Mouse (Mus musculus) intestine, postnatal 0 days (tissue): ENCODE measurements around the gene Tekt3. TPM values are rescaled to one million over a fixed set of nuclear protein-coding genes. Genes with fewer than 3 reads are reported as not detected.

Source experiments
- ATAC-seq: fragments of 200-750 bp; cut with Nextera tagmentation; 2 replicates; pipeline ENCODE4 v1.8.0; 2017; ENCODE audit warnings: mild to moderate bottlenecking, moderate TSS enrichment, moderate library complexity
- H3K27ac ChIP-seq: fragments of 300-500 bp; sonication (generic); 2 replicates; pipeline ENCODE4 v1.5.1; 2014; ENCODE audit warnings: mild to moderate bottlenecking, low read depth, low read length, moderate library complexity
- H3K27me3 ChIP-seq: fragments of 300-500 bp; sonication (generic); replicated peaks from 2 replicates; pipeline ENCODE4 v1.6.1; 2014; ENCODE audit warnings: low read length, mixed read lengths; ENCODE audit not compliant: control insufficient read depth, insufficient read depth
- H3K36me3 ChIP-seq: fragments of 300-500 bp; sonication (generic); 2 replicates; pipeline ENCODE4 v1.6.1; 2014; ENCODE audit warnings: mild to moderate bottlenecking, moderate library complexity; ENCODE audit not compliant: control insufficient read depth, insufficient read depth
- H3K4me1 ChIP-seq: fragments of 300-500 bp; sonication (generic); replicated peaks from 2 replicates; pipeline ENCODE4 v1.6.1; 2014; ENCODE audit warnings: antibody characterized with exemption, low read length, mixed read lengths; ENCODE audit not compliant: control insufficient read depth, insufficient read depth
- H3K4me2 ChIP-seq: fragments of 300-500 bp; sonication (generic); replicated peaks from 2 replicates; pipeline ENCODE4 v1.6.1; 2014; ENCODE audit warnings: low read depth, mild to moderate bottlenecking, moderate library complexity
- H3K4me3 ChIP-seq: fragments of 300-500 bp; sonication (generic); 2 replicates; pipeline ENCODE4 v1.5.1; 2014; ENCODE audit warnings: low read depth, low read length
- H3K9ac ChIP-seq: fragments of 300-500 bp; sonication (generic); 2 replicates; pipeline ENCODE4 v1.6.1; 2014; ENCODE audit warnings: mild to moderate bottlenecking, low read depth, low read length
- H3K9me3 ChIP-seq: fragments of 300-500 bp; sonication (generic); 2 replicates; pipeline ENCODE4 v1.6.1; 2016; ENCODE audit warnings: mixed run types; ENCODE audit not compliant: control insufficient read depth
- CTCF ChIP-seq: sonication (generic); IDR thresholded peaks from 2 replicates; pipeline ENCODE4 v1.5.1; 2016; ENCODE audit warnings: low read depth, mild to moderate bottlenecking, control low read depth, antibody characterized with exemption, moderate library complexity
- WGBS: fragments of 180-500 bp; shearing (Covaris S2); extraction: QIAGEN DNeasy Blood & Tissue Kit; methylation state at CpG from one replicate; pipeline ENCODE4 v1.1.7; 2014; 5-methylcytosine and 5-hydroxymethylcytosine counted together
- polyA plus RNA-seq: library from polyadenylated mRNA; unstranded; fragments of >200 nt; fragmentation: Nextera tagmentation; extraction: Ambion mirVana; gene quantifications from 2 replicates; pipeline ENCODE4 v1.2.1, GENCODE M21; 2015

Tekt3 gene
- polyA plus RNA-seq: not detected in 2 replicates

DNA sequence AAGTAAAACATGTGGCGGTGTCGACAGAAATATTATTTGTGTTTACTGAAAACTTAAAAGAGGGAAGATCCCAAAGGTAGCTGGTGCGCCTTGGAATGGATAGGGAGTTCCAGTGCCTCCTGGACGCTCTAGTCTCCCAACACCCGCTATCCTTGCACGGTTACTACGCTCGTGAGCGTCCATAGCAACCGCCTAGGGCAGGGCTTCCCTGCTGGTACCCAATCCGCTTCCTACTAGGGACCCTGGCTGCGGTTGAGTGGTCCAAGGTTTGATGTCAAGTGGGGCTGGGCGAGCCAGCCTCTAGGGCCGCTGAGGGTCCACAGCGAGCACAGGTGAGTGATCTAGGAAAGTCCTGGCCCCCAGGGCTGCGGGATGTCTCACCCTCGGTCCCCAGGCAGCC, at the start of gene Tekt3:
Tekt3 (plus strand) TSS at position 209 of the 400 bp plus-strand sequence.
- no peak for ATAC-seq
- no peaks in the 10 kb centered on the region for H3K4me1 ChIP-seq
- no peak within 1 kb of the TSS for H3K4me2 ChIP-seq
- no peaks in the 10 kb centered on the region for H3K36me3 ChIP-seq
- TF ChIP-seq CTCF: no peak
- no peak within 1 kb of the TSS for H3K27ac ChIP-seq
- H3K9ac ChIP-seq: no peak within 1 kb of the TSS
- 17% methylated on average over 17 of the region's 17 CpGs for WGBS
- H3K27me3 ChIP-seq: peaks cover 7% of the 10 kb centered on the region; the same call in 1 of the 2 replicates
- H3K9me3 ChIP-seq: no peaks in the 10 kb centered on the region
- H3K4me3 ChIP-seq: no peak within 1 kb of the TSS

DNA sequence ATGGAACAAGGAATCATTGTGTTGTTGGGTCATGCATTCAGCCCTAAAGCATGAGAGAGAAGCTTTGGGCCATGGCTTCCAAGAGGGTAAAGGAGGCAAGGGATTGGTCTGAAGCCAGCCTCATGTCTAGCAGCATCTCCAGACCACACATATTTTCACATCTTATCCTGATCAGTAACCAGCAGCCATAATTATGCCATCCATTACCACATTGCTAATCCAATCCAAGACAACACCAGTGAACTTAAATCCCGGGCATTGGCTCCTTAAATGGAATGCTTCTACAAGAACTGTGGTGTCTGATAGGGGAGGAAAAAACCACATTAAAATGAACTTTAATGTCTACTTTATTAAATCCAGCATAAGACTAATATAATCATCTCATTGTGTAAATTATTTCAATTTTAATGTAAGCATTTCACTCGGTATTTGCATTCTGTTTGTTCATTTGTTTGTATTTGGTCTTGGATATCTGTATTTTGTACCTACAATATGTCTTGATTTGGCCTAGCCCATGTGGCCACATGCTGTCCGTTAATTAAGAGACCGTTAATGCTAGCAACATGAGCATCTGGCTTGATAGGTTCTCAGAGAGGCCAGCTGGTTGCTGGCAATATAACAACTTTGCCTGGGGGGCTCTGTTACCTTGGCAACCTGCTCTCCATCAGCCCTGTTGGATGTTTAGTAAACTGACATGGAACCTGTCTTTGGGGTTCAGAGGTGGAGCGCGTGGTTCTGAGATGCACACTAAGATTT, 43.9 kb upstream of the Tekt3 start:
- no peak overlapping the region for H3K27ac ChIP-seq
- TF ChIP-seq CTCF: no peak

DNA sequence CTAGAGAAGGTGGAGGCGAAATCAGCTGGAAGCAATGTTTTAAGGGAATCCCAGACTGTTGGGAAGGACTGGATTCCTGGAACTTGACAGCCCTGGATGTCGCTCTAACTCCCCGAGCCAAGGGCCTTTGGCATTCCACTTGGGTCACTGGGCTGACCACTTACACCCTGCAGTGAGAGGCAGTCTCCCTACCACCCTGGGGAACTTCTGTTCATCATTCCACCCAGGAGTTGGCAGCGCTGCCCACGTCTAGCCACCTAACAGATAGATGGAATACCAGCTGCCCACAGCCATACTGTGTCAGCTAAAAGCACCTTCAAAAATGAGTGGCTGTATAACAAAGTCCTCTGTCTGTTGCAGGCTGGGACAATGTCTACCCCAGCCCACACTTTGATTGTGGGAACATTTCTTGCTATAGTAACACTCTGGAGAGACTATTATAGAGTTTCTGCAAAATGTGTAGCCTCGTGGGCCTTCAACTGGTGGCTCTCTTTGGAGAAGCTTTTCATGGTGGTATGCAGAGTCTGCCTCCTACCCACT, 43.3 kb upstream of the Tekt3 start:
- H3K27ac ChIP-seq: no peak overlapping the region
- H3K4me1 ChIP-seq: no peaks in the 10 kb centered on the region
- no peaks in the 10 kb centered on the region for H3K9me3 ChIP-seq
- no peak for TF ChIP-seq CTCF
- WGBS: 87% methylated on average over 6 of the region's 6 CpGs
- ATAC-seq: no peak
- H3K4me2 ChIP-seq: no peak overlapping the region
- no peak overlapping the region for H3K9ac ChIP-seq
- H3K36me3 ChIP-seq: no peaks in the 10 kb centered on the region
- no peak overlapping the region for H3K4me3 ChIP-seq
- H3K27me3 ChIP-seq: no peaks in the 10 kb centered on the region

More for the DNA sequence above, 43.9 kb upstream of the Tekt3 start:
- Histone ChIP-seq H3K4me2 (no peak overlapping the region), H3K4me3 (no peak overlapping the region), H3K9me3 (no peaks in the 10 kb centered on the region), H3K27me3 (no peaks in the 10 kb centered on the region), H3K36me3 (no peaks in the 10 kb centered on the region), H3K9ac (no peak overlapping the region), H3K4me1 (no peaks in the 10 kb centered on the region)
- no peak for ATAC-seq
- 86% methylated on average over 6 of the region's 6 CpGs for WGBS

DNA sequence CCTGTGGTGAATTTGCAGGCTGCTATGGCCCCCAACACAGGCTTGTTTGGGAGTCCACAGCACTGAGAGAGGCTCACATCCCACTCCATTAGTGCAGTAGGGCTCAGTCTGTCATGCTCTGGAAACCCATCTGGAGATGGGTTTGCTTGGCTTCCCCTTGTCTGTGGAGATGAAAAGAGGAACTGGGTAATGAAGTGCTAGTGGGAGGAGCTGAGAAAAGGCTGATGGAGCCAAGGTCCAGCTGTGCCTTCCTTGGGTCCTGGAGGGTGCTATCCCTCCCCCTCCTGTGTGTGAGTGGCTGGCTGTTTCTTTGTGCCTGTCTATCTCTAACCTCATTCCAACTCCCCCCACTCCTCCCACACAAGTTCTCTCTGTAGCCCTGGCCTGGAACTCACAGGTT, 40.8 kb upstream of the Tekt3 start:
- Histone ChIP-seq H3K9me3 (no peaks in the 10 kb centered on the region), H3K27me3 (no peaks in the 10 kb centered on the region), H3K4me3 (no peak overlapping the region), H3K4me2 (no peak overlapping the region), H3K9ac (no peak overlapping the region), H3K36me3 (no peaks in the 10 kb centered on the region), H3K4me1 (peaks cover 11% of the 10 kb centered on the region), H3K27ac (no peak overlapping the region)
- TF ChIP-seq CTCF: no peak
- ATAC-seq: no peak

DNA sequence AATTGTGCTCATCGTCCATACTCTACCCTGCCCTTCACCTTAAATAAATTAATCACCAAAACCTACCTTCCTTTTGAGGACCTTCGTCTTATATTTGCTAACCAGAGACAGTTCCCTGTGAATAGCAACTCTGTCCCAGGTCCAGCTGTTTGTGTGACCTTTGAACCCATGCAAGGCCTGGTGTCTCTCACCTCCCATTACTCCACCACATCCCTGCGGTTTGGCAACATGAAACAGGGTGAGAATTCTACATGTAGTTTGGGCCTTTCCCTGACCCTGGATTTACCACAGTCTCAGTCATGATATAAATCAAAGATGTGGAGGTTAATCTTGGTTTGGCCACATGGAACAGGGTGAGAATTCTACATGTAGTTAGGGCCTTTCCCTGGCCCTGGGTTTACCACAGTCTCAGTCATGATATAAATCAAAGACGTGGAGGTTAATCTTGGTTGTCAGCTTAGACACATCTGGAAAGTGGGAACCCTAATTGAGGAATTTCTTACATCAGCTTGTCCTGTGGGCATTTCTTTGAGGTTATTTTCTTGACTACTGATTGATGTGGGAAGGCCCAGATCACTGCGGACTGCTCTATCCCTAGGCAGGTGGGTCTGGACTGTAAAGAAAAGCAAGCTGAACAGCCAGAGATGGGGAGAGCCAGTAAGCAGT, 40.2 kb upstream of the Tekt3 start:
- H3K4me3 ChIP-seq: no peak overlapping the region
- no peaks in the 10 kb centered on the region for H3K27me3 ChIP-seq
- H3K9ac ChIP-seq: no peak overlapping the region
- peaks cover 13% of the 10 kb centered on the region for H3K4me1 ChIP-seq
- H3K4me2 ChIP-seq: no peak overlapping the region
- ATAC-seq: no peak
- TF ChIP-seq CTCF: no peak
- H3K27ac ChIP-seq: no peak overlapping the region
- no peaks in the 10 kb centered on the region for H3K36me3 ChIP-seq
- H3K9me3 ChIP-seq: no peaks in the 10 kb centered on the region
- WGBS: 71% methylated on average over 5 of the region's 5 CpGs

DNA sequence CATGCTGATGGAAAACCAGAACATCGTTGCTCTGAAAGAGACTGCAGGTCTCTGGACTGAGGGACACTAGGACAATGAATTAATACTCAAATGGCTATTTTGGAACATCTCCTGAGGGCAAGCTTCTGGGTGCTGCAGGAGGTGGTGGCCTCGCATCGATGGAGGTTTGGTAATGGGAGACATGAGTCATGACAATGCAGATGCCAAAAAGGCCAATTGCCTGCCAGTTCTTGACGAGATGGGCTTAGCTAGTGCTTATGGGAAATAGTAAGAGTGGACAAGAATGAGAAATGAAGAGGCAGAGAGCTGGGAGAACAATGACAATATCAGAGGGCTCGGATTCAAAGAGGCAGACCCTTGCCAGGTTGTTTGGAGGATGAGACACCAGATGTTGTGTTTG, 38.0 kb upstream of the Tekt3 start:
- no peaks in the 10 kb centered on the region for H3K9me3 ChIP-seq
- H3K27me3 ChIP-seq: no peaks in the 10 kb centered on the region
- H3K9ac ChIP-seq: no peak overlapping the region
- WGBS: 63% methylated on average over 5 of the region's 5 CpGs
- H3K4me1 ChIP-seq: peaks cover 14% of the 10 kb centered on the region
- H3K27ac ChIP-seq: no peak overlapping the region
- no peaks in the 10 kb centered on the region for H3K36me3 ChIP-seq
- no peak for ATAC-seq
- no peak overlapping the region for H3K4me2 ChIP-seq
- no peak for TF ChIP-seq CTCF
- H3K4me3 ChIP-seq: no peak overlapping the region
